Mouse (Mus musculus): ENCODE results near the gene Phlda2. TPM values are rescaled to one million over a fixed set of nuclear protein-coding genes. Genes with fewer than 3 reads are reported as not detected.
"Not testable (repeated sequence)": the region's sequence is repeated elsewhere in the genome, so short reads cannot be mapped to it uniquely, and the experiment has no call there.

Phlda2 gene
- 0.57 and 0.87 TPM in 2 replicates for polyA plus RNA-seq (2014; fragmentation: Nextera tagmentation; extraction: Ambion mirVana)

GRCm38 (mm10) chr7:143502418-143503200, at the start of gene Phlda2:
TSS of gene Phlda2 (minus strand) at chr7:143503150.
- ATAC-seq (ENCODE audit: low FRiP score) (no peak), DNase-seq (ENCODE audit: low spot score) (no peak)
- H3K4me1 ChIP-seq (replicated peaks; ENCODE audit: control insufficient read depth, insufficient read depth, low read length) = peaks cover 15% of the 10 kb centered on the region
- H3K9ac ChIP-seq = peak within 1 kb of the TSS; percentile 39
- H3K27ac ChIP-seq = no peak within 1 kb of the TSS
- H3K4me3 ChIP-seq (replicated peaks; ENCODE audit: low read length) = peak within 1 kb of the TSS; percentile 33
- 3% methylated on average over 51 of the region's 51 CpGs for WGBS
- peak within 1 kb of the TSS; percentile 68 for H3K4me2 ChIP-seq (replicated peaks)
- no peaks in the 10 kb centered on the region for H3K9me3 ChIP-seq (ENCODE audit: control insufficient read depth, low read length)
- H3K36me3 ChIP-seq (replicated peaks; ENCODE audit: control insufficient read depth, insufficient read depth) = no peaks in the 10 kb centered on the region
- H3K27me3 ChIP-seq (ENCODE audit: control insufficient read depth, insufficient read depth, low read length) = peaks cover 64% of the 10 kb centered on the region

- no peak for DNase-seq (ENCODE audit: low spot score)
- Histone ChIP-seq H3K9ac (peak overlapping the region; percentile 68), H3K9me3 (ENCODE audit: control insufficient read depth, low read length) (no peaks in the 10 kb centered on the region), H3K4me3 (replicated peaks; ENCODE audit: low read length) (peak overlapping the region; percentile 90), H3K27me3 (ENCODE audit: control insufficient read depth, insufficient read depth, low read length) (no peaks in the 10 kb centered on the region), H3K4me1 (replicated peaks; ENCODE audit: control insufficient read depth, insufficient read depth, low read length) (peaks cover 23% of the 10 kb centered on the region), H3K4me2 (replicated peaks) (peak overlapping the region; percentile 78), H3K27ac (peak overlapping the region; percentile 85), H3K36me3 (replicated peaks; ENCODE audit: control insufficient read depth, insufficient read depth) (peaks cover 7% of the 10 kb centered on the region)
- 42% methylated on average over 2 of the region's 2 CpGs for WGBS
- ATAC-seq (ENCODE audit: low FRiP score) = no peak
Measured at GRCm38 (mm10) chr7:143549588-143550220, 46.8 kb upstream of the Phlda2 start.

- DNase-seq (ENCODE audit: low spot score) (peak; percentile 99), ATAC-seq (ENCODE audit: low FRiP score) (peak; percentile 99)
- Histone ChIP-seq H3K4me1 (replicated peaks; ENCODE audit: control insufficient read depth, insufficient read depth, low read length) (peaks cover 23% of the 10 kb centered on the region), H3K4me2 (replicated peaks) (peak within 1 kb of the TSS; percentile 83), H3K9me3 (ENCODE audit: control insufficient read depth, low read length) (no peaks in the 10 kb centered on the region), H3K9ac (peak within 1 kb of the TSS; percentile 90), H3K27ac (peak within 1 kb of the TSS; percentile 87), H3K36me3 (replicated peaks; ENCODE audit: control insufficient read depth, insufficient read depth) (no peaks in the 10 kb centered on the region; the same call in 1 of the 2 replicates), H3K4me3 (replicated peaks; ENCODE audit: low read length) (peak within 1 kb of the TSS; percentile 90), H3K27me3 (ENCODE audit: control insufficient read depth, insufficient read depth, low read length) (no peaks in the 10 kb centered on the region)
- WGBS = under 1% methylated on average over 43 of the region's 43 CpGs
Measured at GRCm38 (mm10) chr7:143548976-143549457, 46.1 kb upstream of the Phlda2 start, which contains the start of gene Nap1l4. TSS of gene Nap1l4 (minus strand) at chr7:143549106.

GRCm38 (mm10) chr7:143548231-143548961, 45.4 kb upstream of the Phlda2 start:
- H3K36me3 ChIP-seq (replicated peaks; ENCODE audit: control insufficient read depth, insufficient read depth) = no peaks in the 10 kb centered on the region; the same call in 1 of the 2 replicates
- DNase-seq (ENCODE audit: low spot score) = peak; percentile 50
- ATAC-seq (ENCODE audit: low FRiP score) = peak; percentile 72
- WGBS = under 1% methylated on average over 60 of the region's 63 CpGs
- peak overlapping the region; percentile 87 for H3K27ac ChIP-seq
- H3K9ac ChIP-seq = peak overlapping the region; percentile 90
- H3K27me3 ChIP-seq (ENCODE audit: control insufficient read depth, insufficient read depth, low read length) = no peaks in the 10 kb centered on the region
- peaks cover 24% of the 10 kb centered on the region for H3K4me1 ChIP-seq (replicated peaks; ENCODE audit: control insufficient read depth, insufficient read depth, low read length)
- H3K4me3 ChIP-seq (replicated peaks; ENCODE audit: low read length) = peak overlapping the region; percentile 90
- no peaks in the 10 kb centered on the region for H3K9me3 ChIP-seq (ENCODE audit: control insufficient read depth, low read length)
- peak overlapping the region; percentile 83 for H3K4me2 ChIP-seq (replicated peaks)

GRCm38 (mm10) chr7:143546554-143546953, 43.6 kb upstream of the Phlda2 start:
- DNase-seq (ENCODE audit: low spot score) (no peak), ATAC-seq (ENCODE audit: low FRiP score) (no peak)
- no peaks in the 10 kb centered on the region; the same call in 1 of the 2 replicates for H3K36me3 ChIP-seq (replicated peaks; ENCODE audit: control insufficient read depth, insufficient read depth)
- peak overlapping the region; percentile 83; the same call in 1 of the 2 replicates for H3K4me2 ChIP-seq (replicated peaks)
- peaks cover 33% of the 10 kb centered on the region for H3K4me1 ChIP-seq (replicated peaks; ENCODE audit: control insufficient read depth, insufficient read depth, low read length)
- WGBS = 75% methylated on average over 2 of the region's 2 CpGs
- H3K4me3 ChIP-seq (replicated peaks; ENCODE audit: low read length) = no peak overlapping the region
- no peaks in the 10 kb centered on the region for H3K9me3 ChIP-seq (ENCODE audit: control insufficient read depth, low read length)
- H3K27ac ChIP-seq = no peak overlapping the region
- no peaks in the 10 kb centered on the region for H3K27me3 ChIP-seq (ENCODE audit: control insufficient read depth, insufficient read depth, low read length)
- no peak overlapping the region for H3K9ac ChIP-seq

GRCm38 (mm10) chr7:143544368-143544767, 41.4 kb upstream of the Phlda2 start:
- Histone ChIP-seq H3K4me3 (replicated peaks; ENCODE audit: low read length) (no peak overlapping the region), H3K27ac (no peak overlapping the region), H3K27me3 (ENCODE audit: control insufficient read depth, insufficient read depth, low read length) (no peaks in the 10 kb centered on the region), H3K36me3 (replicated peaks; ENCODE audit: control insufficient read depth, insufficient read depth) (peaks cover 7% of the 10 kb centered on the region; the same call in 1 of the 2 replicates), H3K4me1 (replicated peaks; ENCODE audit: control insufficient read depth, insufficient read depth, low read length) (peaks cover 33% of the 10 kb centered on the region), H3K9me3 (ENCODE audit: control insufficient read depth, low read length) (no peaks in the 10 kb centered on the region), H3K4me2 (replicated peaks) (no peak overlapping the region), H3K9ac (no peak overlapping the region)
- 97% methylated on average over 2 of the region's 2 CpGs for WGBS
- no peak for ATAC-seq (ENCODE audit: low FRiP score)
- DNase-seq (ENCODE audit: low spot score) = peak; percentile 54

GRCm38 (mm10) chr7:143538671-143539070, 35.7 kb upstream of the Phlda2 start:
- Histone ChIP-seq H3K4me3 (replicated peaks; ENCODE audit: low read length) (no peak overlapping the region), H3K9ac (no peak overlapping the region), H3K4me1 (replicated peaks; ENCODE audit: control insufficient read depth, insufficient read depth, low read length) (peaks cover 9% of the 10 kb centered on the region; the same call in 1 of the 2 replicates), H3K9me3 (ENCODE audit: control insufficient read depth, low read length) (no peaks in the 10 kb centered on the region), H3K27ac (no peak overlapping the region), H3K27me3 (ENCODE audit: control insufficient read depth, insufficient read depth, low read length) (no peaks in the 10 kb centered on the region), H3K36me3 (replicated peaks; ENCODE audit: control insufficient read depth, insufficient read depth) (peaks cover 57% of the 10 kb centered on the region), H3K4me2 (replicated peaks) (no peak overlapping the region)
- ATAC-seq (ENCODE audit: low FRiP score) (no peak), DNase-seq (ENCODE audit: low spot score) (no peak)
- whole genome bisulfite sequencing = 88% methylated on average over 1 of the region's 1 CpGs

- ATAC-seq (ENCODE audit: low FRiP score); H3K9me3 ChIP-seq (ENCODE audit: control insufficient read depth, low read length); H3K4me3 ChIP-seq (replicated peaks; ENCODE audit: low read length); H3K27ac ChIP-seq; H3K4me2 ChIP-seq (replicated peaks); H3K9ac ChIP-seq; H3K4me1 ChIP-seq (replicated peaks; ENCODE audit: control insufficient read depth, insufficient read depth, low read length); H3K27me3 ChIP-seq (ENCODE audit: control insufficient read depth, insufficient read depth, low read length); DNase-seq (ENCODE audit: low spot score): not testable (repeated sequence)
- WGBS = 96% methylated on average over 6 of the region's 6 CpGs
- H3K36me3 ChIP-seq (replicated peaks; ENCODE audit: control insufficient read depth, insufficient read depth) = peaks cover 61% of the 10 kb centered on the region
Measured at GRCm38 (mm10) chr7:143538229-143538628, 35.3 kb upstream of the Phlda2 start.

Data from hindbrain, embryonic 14.5 days (tissue).